Mouse (Mus musculus): ENCODE results near the gene Cdk8. TPM values are rescaled to one million over a fixed set of nuclear protein-coding genes. Genes with fewer than 3 reads are reported as not detected.

Cdk8 gene
- polyA plus RNA-seq, 1 experiment from 2014 or later, result 30.8 TPM

DNA sequence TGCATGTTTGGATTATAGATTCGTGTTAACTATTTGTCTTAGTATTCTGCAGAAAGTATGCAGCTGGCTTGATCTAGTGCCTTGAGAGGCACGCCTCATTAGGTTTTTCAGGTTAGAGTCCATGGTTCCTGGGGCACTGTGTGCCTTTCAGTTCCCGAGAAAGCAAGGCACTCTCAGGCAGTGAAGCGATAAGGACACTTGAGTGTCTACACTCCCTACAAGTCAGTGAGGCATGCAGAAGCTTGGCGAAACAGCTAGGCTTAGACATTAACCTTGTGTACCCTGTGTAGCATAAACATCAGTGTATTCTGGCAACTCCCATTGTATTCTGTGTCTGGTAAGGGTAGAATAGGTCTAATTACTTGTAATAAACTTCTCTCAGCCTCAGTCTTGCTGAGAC lies 25.5 kb upstream of the Cdk8 start:
- peaks cover 72% of the 10 kb centered on the region for H3K36me3 ChIP-seq
- 93% methylated on average over 5 of the region's 5 CpGs for WGBS
- H3K27ac ChIP-seq, result no peak overlapping the region
- no peak overlapping the region for H3K9ac ChIP-seq
- ATAC-seq (ENCODE audit: insufficient number of reproducible peaks, insufficient read depth, low FRiP score, low TSS enrichment), result no peak
- H3K9me3 ChIP-seq, result no peaks in the 10 kb centered on the region
- H3K4me3 ChIP-seq, result no peak overlapping the region
- H3K4me1 ChIP-seq, result no peaks in the 10 kb centered on the region
- no peak overlapping the region for H3K4me2 ChIP-seq (replicated peaks)
- no peaks in the 10 kb centered on the region for H3K27me3 ChIP-seq

DNA sequence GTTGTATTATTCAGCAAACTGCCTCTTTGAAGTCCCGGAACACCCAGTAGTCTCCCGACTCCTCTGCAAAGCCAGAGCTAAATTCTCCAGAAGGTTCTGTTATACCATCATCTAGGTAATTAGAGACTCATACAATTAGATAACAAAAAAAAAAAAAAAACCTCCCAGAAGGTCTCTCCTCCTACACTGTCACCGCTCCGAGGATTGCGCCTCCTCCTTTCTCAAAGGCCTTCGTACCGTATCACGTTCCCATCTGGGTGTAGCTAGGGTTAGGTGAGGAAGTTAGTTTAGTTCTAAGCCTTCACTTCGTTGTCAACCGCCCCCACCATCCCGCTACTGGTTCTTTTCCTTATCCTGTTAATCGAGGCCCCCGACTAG lies 10.5 kb upstream of the Cdk8 start:
- Histone ChIP-seq H3K4me3 (peak overlapping the region; percentile 77), H3K27ac (no peak overlapping the region), H3K4me1 (0 out of 2 replicates have a peak, but pooled peaks cover 8% of the 10 kb centered on the region), H3K9me3 (no peaks in the 10 kb centered on the region), H3K36me3 (peaks cover 26% of the 10 kb centered on the region), H3K9ac (peak overlapping the region; percentile 38), H3K4me2 (replicated peaks) (peak overlapping the region; percentile 58), H3K27me3 (no peaks in the 10 kb centered on the region)
- 7% methylated on average over 13 of the region's 13 CpGs for WGBS
- ATAC-seq (ENCODE audit: insufficient number of reproducible peaks, insufficient read depth, low FRiP score, low TSS enrichment), result peak; percentile 59

DNA sequence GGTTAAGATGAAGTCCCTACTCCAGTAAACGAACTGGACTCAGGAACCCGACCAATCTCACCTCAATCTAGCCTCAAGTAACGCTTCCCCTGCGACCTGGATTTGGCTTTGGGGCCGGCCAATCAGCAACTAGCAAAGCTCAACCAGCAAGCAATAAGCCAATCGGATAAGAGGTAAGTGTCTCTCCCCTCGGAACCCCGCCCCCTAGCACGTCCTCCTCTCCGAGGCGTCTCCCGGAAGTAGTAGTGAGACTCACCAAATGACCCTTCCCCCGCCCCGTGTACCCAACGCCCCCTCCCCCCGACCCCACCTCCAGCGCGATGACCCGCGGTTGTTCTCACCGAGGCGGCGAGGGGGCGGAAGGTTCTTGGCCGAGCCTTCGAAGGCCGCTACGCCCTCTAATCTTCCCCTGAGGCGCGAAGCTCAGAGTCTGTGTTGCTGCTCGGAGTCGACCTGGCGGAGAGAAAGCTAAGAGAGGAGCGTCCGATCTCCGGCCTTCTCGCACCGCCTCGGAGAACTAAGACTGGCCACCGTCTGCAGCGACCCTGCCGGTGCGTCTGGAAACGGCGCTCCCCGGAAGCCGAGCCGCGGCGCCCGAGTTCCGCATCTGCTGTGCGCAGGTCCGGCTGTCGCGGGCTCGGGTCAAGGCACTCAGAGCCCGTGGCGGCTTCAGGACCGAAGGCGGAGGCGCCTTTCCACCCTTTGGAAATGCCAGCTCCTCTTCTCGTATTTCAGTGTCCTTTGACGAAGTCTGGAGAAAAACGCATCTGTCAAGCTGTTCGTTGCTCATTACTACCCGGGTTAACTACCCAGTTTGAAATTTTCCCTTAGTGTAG lies 9.9 kb upstream of the Cdk8 start, which contains the start of gene Rnf6:
Gene Rnf6, minus strand, starts transcription at position 677 of the 836 bp plus-strand sequence.
- Histone ChIP-seq H3K4me1 (0 out of 2 replicates have a peak, but pooled peaks cover 8% of the 10 kb centered on the region), H3K9ac (peak within 1 kb of the TSS; percentile 78), H3K36me3 (peaks cover 20% of the 10 kb centered on the region), H3K4me3 (peak within 1 kb of the TSS; percentile 77), H3K4me2 (replicated peaks) (peak within 1 kb of the TSS; percentile 58), H3K27me3 (no peaks in the 10 kb centered on the region), H3K27ac (peak within 1 kb of the TSS; percentile 94), H3K9me3 (no peaks in the 10 kb centered on the region)
- ATAC-seq (ENCODE audit: insufficient number of reproducible peaks, insufficient read depth, low FRiP score, low TSS enrichment), result peak; percentile 99
- under 1% methylated on average over 66 of the region's 67 CpGs for WGBS

DNA sequence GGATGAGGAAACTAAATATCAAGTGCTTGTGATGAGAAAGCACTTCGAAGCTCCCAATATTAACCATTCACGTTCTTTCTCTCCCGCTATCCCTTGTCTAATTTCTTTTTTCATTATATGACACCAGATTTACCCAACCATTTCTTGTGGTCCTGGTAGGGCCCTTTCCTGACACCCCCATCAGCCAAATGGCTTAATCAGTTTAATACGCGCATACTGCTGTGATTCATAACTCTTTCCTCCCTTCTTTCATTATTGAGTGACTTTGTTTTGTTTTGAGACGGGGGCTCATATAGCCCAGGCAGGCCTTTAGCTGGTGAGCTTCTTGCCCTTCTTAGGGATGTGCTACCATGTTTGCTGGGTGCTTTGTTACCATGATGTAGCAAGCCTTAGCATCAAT lies 9.3 kb upstream of the Cdk8 start:
- Histone ChIP-seq H3K9ac (peak overlapping the region; percentile 78; the same call in 1 of the 2 replicates), H3K27ac (peak overlapping the region; percentile 94), H3K9me3 (no peaks in the 10 kb centered on the region), H3K4me2 (replicated peaks) (peak overlapping the region; percentile 58), H3K4me3 (peak overlapping the region; percentile 77), H3K4me1 (0 out of 2 replicates have a peak, but pooled peaks cover 8% of the 10 kb centered on the region), H3K27me3 (no peaks in the 10 kb centered on the region), H3K36me3 (peaks cover 16% of the 10 kb centered on the region)
- no peak for ATAC-seq (ENCODE audit: insufficient number of reproducible peaks, insufficient read depth, low FRiP score, low TSS enrichment)
- 24% methylated on average over 6 of the region's 6 CpGs for WGBS

DNA sequence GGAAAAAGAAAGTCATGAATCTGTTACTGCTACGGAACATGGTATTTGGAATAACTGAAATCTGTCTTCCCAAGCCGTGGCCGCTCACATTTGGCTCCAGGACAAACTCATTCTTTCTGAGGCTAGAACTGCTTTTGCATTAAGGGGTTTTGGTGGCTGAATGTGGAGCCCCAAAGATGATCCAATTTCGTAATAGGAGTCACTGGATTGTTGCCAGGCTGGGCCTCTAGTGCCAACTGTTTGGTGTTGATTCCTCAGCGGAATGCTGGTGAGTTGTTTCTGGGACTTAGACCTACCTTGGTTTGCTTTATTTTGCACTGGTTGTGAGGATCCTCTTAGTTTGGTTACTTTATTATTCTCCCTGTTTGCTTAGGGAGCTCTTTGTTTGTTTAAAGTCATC lies 7.2 kb upstream of the Cdk8 start:
- Histone ChIP-seq H3K36me3 (peaks cover 4% of the 10 kb centered on the region; the same call in 1 of the 2 replicates), H3K9ac (no peak overlapping the region), H3K4me2 (replicated peaks) (no peak overlapping the region), H3K27me3 (no peaks in the 10 kb centered on the region), H3K4me1 (0 out of 2 replicates have a peak, but pooled peaks cover 8% of the 10 kb centered on the region), H3K9me3 (no peaks in the 10 kb centered on the region), H3K4me3 (no peak overlapping the region), H3K27ac (no peak overlapping the region)
- 84% methylated on average over 5 of the region's 5 CpGs for WGBS
- no peak for ATAC-seq (ENCODE audit: insufficient number of reproducible peaks, insufficient read depth, low FRiP score, low TSS enrichment)

DNA sequence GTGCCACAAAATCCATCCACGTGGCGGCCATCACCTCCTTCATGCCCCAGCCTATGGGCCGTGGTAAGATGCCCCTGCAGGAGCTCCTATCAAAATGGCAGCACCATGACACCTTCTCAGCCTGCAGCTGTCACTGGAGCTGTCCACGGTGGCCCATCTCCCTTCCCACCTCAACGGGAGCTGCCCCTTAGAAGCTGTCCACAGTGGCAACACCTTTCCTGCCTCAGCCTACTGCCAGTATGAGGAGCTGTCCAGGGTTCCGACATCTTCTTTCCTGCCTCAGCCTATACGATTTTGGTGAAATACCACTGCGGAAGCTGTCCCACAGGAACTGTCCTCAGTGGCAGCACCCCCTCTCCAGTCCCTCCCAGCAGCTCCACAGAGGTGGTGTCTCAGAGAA lies 3.5 kb upstream of the Cdk8 start:
- ATAC-seq (ENCODE audit: insufficient number of reproducible peaks, insufficient read depth, low FRiP score, low TSS enrichment), result no peak
- Histone ChIP-seq H3K36me3 (no peaks in the 10 kb centered on the region), H3K27ac (no peak overlapping the region), H3K9me3 (no peaks in the 10 kb centered on the region), H3K4me2 (replicated peaks) (no peak overlapping the region), H3K4me3 (no peak overlapping the region), H3K27me3 (no peaks in the 10 kb centered on the region), H3K9ac (no peak overlapping the region), H3K4me1 (peaks cover 5% of the 10 kb centered on the region)
- 85% methylated on average over 8 of the region's 8 CpGs for WGBS

DNA sequence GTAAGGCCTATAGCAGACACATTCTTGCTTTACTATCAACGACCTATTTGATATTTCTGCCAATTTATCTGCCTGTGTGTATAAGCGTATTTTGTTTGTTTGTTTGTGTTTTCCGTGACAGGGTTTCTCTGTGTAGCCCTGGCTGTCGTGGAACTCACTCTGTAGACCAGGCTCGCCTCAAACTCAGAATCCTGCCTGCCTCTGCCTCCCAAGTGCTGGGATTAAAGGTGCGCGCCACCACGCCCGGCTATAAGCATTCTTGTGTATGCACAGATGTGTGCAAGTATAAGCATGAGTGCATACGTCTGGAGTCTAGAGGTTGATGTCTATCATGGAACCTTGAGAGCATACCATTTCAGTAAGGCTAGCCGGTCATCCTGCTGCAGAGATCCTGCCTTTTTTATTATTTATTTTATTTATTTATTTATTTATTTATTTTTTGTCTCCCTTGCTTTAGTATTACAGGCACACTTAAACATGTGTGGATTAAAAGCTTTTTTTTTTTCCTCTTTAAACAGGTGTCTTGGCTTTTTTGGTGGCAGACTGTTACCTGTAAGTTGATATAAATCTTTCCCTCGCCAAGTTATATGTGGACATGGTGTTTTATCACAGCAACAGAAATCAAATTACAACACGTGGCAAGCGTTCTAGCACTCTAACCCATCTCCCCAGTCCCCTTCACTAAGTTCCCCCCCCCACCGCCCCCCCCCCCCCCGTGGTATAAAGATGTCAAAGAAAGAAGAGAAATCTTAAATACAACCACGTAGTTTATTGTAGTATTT lies 970 bp upstream of the Cdk8 start:
- Histone ChIP-seq H3K4me1 (peaks cover 10% of the 10 kb centered on the region), H3K9me3 (no peaks in the 10 kb centered on the region), H3K27ac (peak overlapping the region; percentile 98), H3K36me3 (no peaks in the 10 kb centered on the region), H3K9ac (peak overlapping the region; percentile 91; the same call in 1 of the 2 replicates), H3K4me3 (peak overlapping the region; percentile 93), H3K4me2 (replicated peaks) (peak overlapping the region; percentile 76), H3K27me3 (no peaks in the 10 kb centered on the region)
- 59% methylated on average over 17 of the region's 17 CpGs for WGBS
- ATAC-seq (ENCODE audit: insufficient number of reproducible peaks, insufficient read depth, low FRiP score, low TSS enrichment), result no peak

DNA sequence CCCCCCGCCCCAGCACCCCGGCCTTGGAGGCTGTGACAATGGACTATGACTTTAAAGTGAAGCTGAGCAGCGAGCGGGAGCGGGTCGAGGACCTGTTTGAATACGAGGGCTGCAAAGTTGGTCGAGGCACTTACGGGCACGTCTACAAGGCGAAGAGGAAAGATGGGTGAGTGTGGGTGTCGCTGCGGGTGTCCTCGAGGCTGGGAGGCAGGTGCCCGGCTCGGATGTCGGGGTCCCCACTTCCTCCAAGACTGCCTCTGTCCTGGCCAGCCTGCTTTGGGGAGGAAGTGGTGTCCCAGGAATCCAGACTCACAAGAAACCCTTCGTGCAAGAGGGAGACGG lies 596 bp downstream of the Cdk8 start:
- no peaks in the 10 kb centered on the region for H3K9me3 ChIP-seq
- no peaks in the 10 kb centered on the region for H3K27me3 ChIP-seq
- H3K4me3 ChIP-seq, result peak overlapping the region; percentile 93
- H3K4me1 ChIP-seq, result peaks cover 10% of the 10 kb centered on the region
- peak overlapping the region; percentile 98 for H3K27ac ChIP-seq
- 0 out of 2 replicates have a peak, but pooled peaks have one; percentile 4 for ATAC-seq (ENCODE audit: insufficient number of reproducible peaks, insufficient read depth, low FRiP score, low TSS enrichment)
- peak overlapping the region; percentile 76 for H3K4me2 ChIP-seq (replicated peaks)
- H3K9ac ChIP-seq, result peak overlapping the region; percentile 91
- under 1% methylated on average over 19 of the region's 19 CpGs for WGBS
- no peaks in the 10 kb centered on the region for H3K36me3 ChIP-seq

DNA sequence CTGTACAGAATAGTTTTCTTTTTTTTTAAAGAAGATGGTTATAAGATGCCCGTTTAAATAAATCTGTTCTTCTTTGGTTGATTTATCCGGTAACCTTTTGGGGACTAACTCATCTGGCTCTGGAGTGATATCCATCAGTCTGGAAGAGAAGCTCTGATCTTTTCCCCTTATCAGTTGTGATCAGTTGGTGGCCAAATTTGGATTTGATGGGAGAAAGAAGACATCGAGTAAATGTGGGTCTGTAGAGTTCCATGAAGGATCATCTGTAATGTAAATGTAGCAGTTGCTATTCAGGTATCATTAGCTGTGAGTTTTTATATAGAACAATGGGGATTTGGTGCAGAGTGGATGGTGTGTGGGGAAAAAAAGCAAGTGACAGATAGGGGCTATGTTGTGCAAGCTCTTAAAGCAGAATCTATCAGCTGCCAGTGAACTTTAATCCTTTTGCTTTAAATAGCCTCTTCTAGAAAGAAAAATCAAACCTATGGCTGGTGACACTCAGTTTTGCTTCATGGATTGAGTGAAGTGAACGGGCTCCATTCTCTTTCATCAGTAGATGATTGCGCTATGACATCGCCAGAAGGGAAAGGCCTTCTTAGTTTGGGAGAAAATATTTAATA lies 1.1 kb downstream of the Cdk8 start:
- no peak overlapping the region for H3K27ac ChIP-seq
- WGBS, result 38% methylated on average over 6 of the region's 6 CpGs
- H3K9ac ChIP-seq, result peak overlapping the region; percentile 91
- H3K4me2 ChIP-seq (replicated peaks), result peak overlapping the region; percentile 76
- no peaks in the 10 kb centered on the region for H3K36me3 ChIP-seq
- H3K4me3 ChIP-seq, result peak overlapping the region; percentile 93
- no peaks in the 10 kb centered on the region for H3K27me3 ChIP-seq
- ATAC-seq (ENCODE audit: insufficient number of reproducible peaks, insufficient read depth, low FRiP score, low TSS enrichment), result no peak
- peaks cover 10% of the 10 kb centered on the region for H3K4me1 ChIP-seq
- H3K9me3 ChIP-seq, result no peaks in the 10 kb centered on the region

DNA sequence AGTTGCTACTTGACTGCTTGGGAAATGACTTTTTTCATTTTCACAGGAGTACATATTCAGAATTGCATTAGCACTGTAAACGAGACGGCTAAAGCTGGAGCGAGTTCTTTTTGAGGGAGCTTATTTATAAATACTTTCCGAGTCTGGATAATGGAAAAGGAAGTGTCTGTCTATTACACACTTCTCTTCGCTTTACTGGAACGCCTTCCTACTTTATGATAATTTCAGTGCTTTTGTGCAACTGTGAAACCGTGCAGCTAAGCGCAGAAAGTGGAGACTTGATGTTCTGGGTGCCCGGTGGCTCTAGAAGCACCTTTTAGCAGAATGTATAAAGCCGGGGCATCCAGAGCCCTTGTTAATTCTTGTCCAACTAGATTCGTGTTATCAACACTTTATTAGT lies 1.8 kb downstream of the Cdk8 start:
- WGBS, result 73% methylated on average over 11 of the region's 11 CpGs
- no peak for ATAC-seq (ENCODE audit: insufficient number of reproducible peaks, insufficient read depth, low FRiP score, low TSS enrichment)
- Histone ChIP-seq H3K4me2 (replicated peaks) (peak overlapping the region; percentile 76), H3K27ac (no peak overlapping the region), H3K36me3 (no peaks in the 10 kb centered on the region), H3K27me3 (no peaks in the 10 kb centered on the region), H3K9ac (no peak overlapping the region), H3K4me1 (peaks cover 10% of the 10 kb centered on the region), H3K9me3 (no peaks in the 10 kb centered on the region), H3K4me3 (no peak overlapping the region)

DNA sequence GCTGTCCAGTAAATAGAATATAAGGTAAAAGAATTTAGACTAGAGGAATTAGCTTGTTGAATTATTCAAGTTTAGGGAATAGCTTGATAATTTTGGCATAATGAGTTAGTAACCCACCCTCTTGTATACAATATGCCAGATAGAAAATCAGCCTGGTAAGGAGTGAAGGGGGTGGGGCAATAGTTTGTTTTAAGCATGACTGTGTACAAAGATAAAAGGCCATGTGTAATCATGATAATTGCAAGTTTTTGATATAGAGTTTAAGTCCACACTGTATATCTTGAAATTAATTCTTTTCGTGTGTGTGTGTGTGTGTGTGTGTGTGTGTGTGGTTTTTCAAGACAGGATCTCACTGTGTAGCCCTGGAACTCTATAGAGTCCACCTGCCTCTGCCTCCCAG lies 3.3 kb downstream of the Cdk8 start:
- ATAC-seq (ENCODE audit: insufficient number of reproducible peaks, insufficient read depth, low FRiP score, low TSS enrichment), result no peak
- WGBS, result 73% methylated on average over 1 of the region's 1 CpGs
- no peak overlapping the region for H3K27ac ChIP-seq
- no peak overlapping the region for H3K9ac ChIP-seq
- no peaks in the 10 kb centered on the region for H3K9me3 ChIP-seq
- H3K4me2 ChIP-seq (replicated peaks), result no peak overlapping the region
- H3K27me3 ChIP-seq, result no peaks in the 10 kb centered on the region
- H3K4me1 ChIP-seq, result peaks cover 10% of the 10 kb centered on the region
- H3K36me3 ChIP-seq, result no peaks in the 10 kb centered on the region
- no peak overlapping the region for H3K4me3 ChIP-seq
